Mouse (Mus musculus) natural killer cell, adult 2 months (primary cell): ENCODE measurements around the gene Vmn1r159.
"Not testable (repeated sequence)": the region's sequence is repeated elsewhere in the genome, so short reads cannot be mapped to it uniquely, and the experiment has no call there.

ENCODE experiments used
- DNase-seq, 2 experiments: peaks; one replicate each; pipeline ENCODE4 v3.0.0; 2022; ENCODE audit warnings: low spot score in 2 of 2

Vmn1r159 gene

DNA sequence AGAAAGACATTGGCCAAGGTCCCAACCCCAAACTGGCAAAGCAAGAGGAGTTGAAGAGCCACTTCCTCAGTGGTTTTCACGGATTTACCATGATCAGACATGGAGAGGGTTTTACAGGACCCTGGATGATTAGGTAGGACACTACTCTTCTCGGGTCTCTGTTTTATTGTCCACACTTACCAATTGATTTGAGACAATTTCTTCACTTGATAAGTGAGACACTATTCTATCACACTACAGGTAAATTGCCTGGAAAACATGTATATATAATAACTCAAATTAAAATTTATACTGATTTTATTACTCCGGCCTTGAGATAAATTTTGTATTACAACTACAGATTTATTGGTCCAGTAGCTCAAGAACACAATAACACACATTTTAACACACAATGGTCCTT lies at the start of gene Vmn1r159:
Vmn1r159 (minus strand) TSS at position 101 of the 400 bp plus-strand sequence.
- DNase-seq = not testable (repeated sequence)

DNA sequence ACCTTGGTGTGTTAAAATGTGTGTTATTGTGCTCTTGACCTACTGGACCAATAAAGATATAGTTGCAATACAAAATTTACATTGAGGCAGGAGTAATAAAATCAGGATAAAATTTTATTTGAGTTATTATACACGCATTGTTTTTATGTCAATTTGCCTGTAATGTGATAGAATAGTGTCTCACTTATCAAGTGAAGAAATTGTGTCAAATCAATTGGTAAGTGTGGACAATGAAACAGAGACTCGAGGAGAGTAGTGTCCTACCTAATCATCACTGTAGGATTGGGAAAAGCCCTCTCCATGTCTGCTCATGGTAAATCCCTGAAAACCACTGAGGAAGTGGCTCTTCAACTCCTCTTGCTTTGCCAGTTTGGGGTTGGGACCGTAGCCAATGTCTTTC lies 27.5 kb upstream of the Vmn1r159 start, which contains the start of gene Vmn1r160:
Vmn1r160 (plus strand) TSS at position 301 of the 400 bp plus-strand sequence.
- not testable (repeated sequence) for DNase-seq
